Mouse (Mus musculus): ENCODE measurements around the gene Krt80. TPM values are rescaled to one million over a fixed set of nuclear protein-coding genes. Genes with fewer than 3 reads are reported as not detected.

Krt80 gene
- polyA plus RNA-seq, 1 experiment from 2014 or later: not detected

- no peak overlapping the region for H3K4me2 ChIP-seq (ENCODE audit: low read length)
- no peaks in the 10 kb centered on the region for H3K4me1 ChIP-seq (ENCODE audit: control insufficient read depth, insufficient read depth, low read length)
- DNase-seq (no peak), ATAC-seq (ENCODE audit: low FRiP score, low TSS enrichment) (no peak)
- H3K9me3 ChIP-seq (ENCODE audit: control insufficient read depth, low read length): no peaks in the 10 kb centered on the region
- H3K27ac ChIP-seq (replicated peaks; ENCODE audit: low read depth, low read length): no peak overlapping the region
- no peaks in the 10 kb centered on the region for H3K36me3 ChIP-seq (ENCODE audit: control insufficient read depth, insufficient read depth, low read length)
- no peak overlapping the region for H3K9ac ChIP-seq (replicated peaks; ENCODE audit: low read length)
- 70% methylated on average over 7 of the region's 7 CpGs for WGBS
- H3K4me3 ChIP-seq (replicated peaks; ENCODE audit: low read depth, low read length): no peak overlapping the region
- H3K27me3 ChIP-seq (ENCODE audit: control insufficient read depth, insufficient read depth, low read length): no peaks in the 10 kb centered on the region
Observed at GRCm38 (mm10) chr15:101364891-101365671, 4.9 kb downstream of the Krt80 start.

- WGBS: 79% methylated on average over 6 of the region's 6 CpGs
- no peak for ATAC-seq (ENCODE audit: low FRiP score, low TSS enrichment)
- Histone ChIP-seq H3K9me3 (ENCODE audit: control insufficient read depth, low read length) (no peaks in the 10 kb centered on the region), H3K9ac (replicated peaks; ENCODE audit: low read length) (no peak overlapping the region), H3K4me3 (replicated peaks; ENCODE audit: low read depth, low read length) (no peak overlapping the region), H3K27me3 (ENCODE audit: control insufficient read depth, insufficient read depth, low read length) (no peaks in the 10 kb centered on the region), H3K4me1 (ENCODE audit: control insufficient read depth, insufficient read depth, low read length) (no peaks in the 10 kb centered on the region), H3K36me3 (ENCODE audit: control insufficient read depth, insufficient read depth, low read length) (no peaks in the 10 kb centered on the region), H3K27ac (replicated peaks; ENCODE audit: low read depth, low read length) (no peak overlapping the region), H3K4me2 (ENCODE audit: low read length) (no peak overlapping the region)
- no peak for DNase-seq
Observed at GRCm38 (mm10) chr15:101364425-101364824, 5.5 kb downstream of the Krt80 start.

- H3K9me3 ChIP-seq (ENCODE audit: control insufficient read depth, low read length): no peaks in the 10 kb centered on the region
- no peak overlapping the region for H3K9ac ChIP-seq (replicated peaks; ENCODE audit: low read length)
- no peak overlapping the region for H3K4me3 ChIP-seq (replicated peaks; ENCODE audit: low read depth, low read length)
- ATAC-seq (ENCODE audit: low FRiP score, low TSS enrichment) (no peak), DNase-seq (no peak)
- H3K27ac ChIP-seq (replicated peaks; ENCODE audit: low read depth, low read length): no peak overlapping the region
- no peaks in the 10 kb centered on the region for H3K27me3 ChIP-seq (ENCODE audit: control insufficient read depth, insufficient read depth, low read length)
- 93% methylated on average over 6 of the region's 6 CpGs for WGBS
- no peaks in the 10 kb centered on the region for H3K36me3 ChIP-seq (ENCODE audit: control insufficient read depth, insufficient read depth, low read length)
- no peak overlapping the region for H3K4me2 ChIP-seq (ENCODE audit: low read length)
- H3K4me1 ChIP-seq (ENCODE audit: control insufficient read depth, insufficient read depth, low read length): no peaks in the 10 kb centered on the region
Observed at GRCm38 (mm10) chr15:101363933-101364332, 6.0 kb downstream of the Krt80 start.

GRCm38 (mm10) chr15:101362393-101363010, 7.5 kb downstream of the Krt80 start:
- ATAC-seq (ENCODE audit: low FRiP score, low TSS enrichment) (no peak), DNase-seq (no peak)
- Histone ChIP-seq H3K36me3 (ENCODE audit: control insufficient read depth, insufficient read depth, low read length) (no peaks in the 10 kb centered on the region), H3K27ac (replicated peaks; ENCODE audit: low read depth, low read length) (no peak overlapping the region), H3K9ac (replicated peaks; ENCODE audit: low read length) (no peak overlapping the region), H3K9me3 (ENCODE audit: control insufficient read depth, low read length) (no peaks in the 10 kb centered on the region), H3K27me3 (ENCODE audit: control insufficient read depth, insufficient read depth, low read length) (no peaks in the 10 kb centered on the region), H3K4me2 (ENCODE audit: low read length) (no peak overlapping the region), H3K4me1 (ENCODE audit: control insufficient read depth, insufficient read depth, low read length) (no peaks in the 10 kb centered on the region), H3K4me3 (replicated peaks; ENCODE audit: low read depth, low read length) (no peak overlapping the region)
- 70% methylated on average over 4 of the region's 4 CpGs for WGBS

- no peak overlapping the region for H3K27ac ChIP-seq (replicated peaks; ENCODE audit: low read depth, low read length)
- no peak overlapping the region for H3K9ac ChIP-seq (replicated peaks; ENCODE audit: low read length)
- ATAC-seq (ENCODE audit: low FRiP score, low TSS enrichment) (no peak), DNase-seq (no peak)
- no peaks in the 10 kb centered on the region for H3K36me3 ChIP-seq (ENCODE audit: control insufficient read depth, insufficient read depth, low read length)
- H3K27me3 ChIP-seq (ENCODE audit: control insufficient read depth, insufficient read depth, low read length): no peaks in the 10 kb centered on the region
- no peak overlapping the region for H3K4me3 ChIP-seq (replicated peaks; ENCODE audit: low read depth, low read length)
- WGBS: 84% methylated on average over 4 of the region's 4 CpGs
- no peak overlapping the region for H3K4me2 ChIP-seq (ENCODE audit: low read length)
- no peaks in the 10 kb centered on the region for H3K4me1 ChIP-seq (ENCODE audit: control insufficient read depth, insufficient read depth, low read length)
- H3K9me3 ChIP-seq (ENCODE audit: control insufficient read depth, low read length): no peaks in the 10 kb centered on the region
Observed at GRCm38 (mm10) chr15:101355382-101355786, 14.6 kb downstream of the Krt80 start.

- no peak for DNase-seq
- H3K4me2 ChIP-seq (ENCODE audit: low read length): no peak overlapping the region
- no peak overlapping the region for H3K4me3 ChIP-seq (replicated peaks; ENCODE audit: low read depth, low read length)
Observed at GRCm38 (mm10) chr15:101352706-101353465, 17.1 kb downstream of the Krt80 start.

DNA sequence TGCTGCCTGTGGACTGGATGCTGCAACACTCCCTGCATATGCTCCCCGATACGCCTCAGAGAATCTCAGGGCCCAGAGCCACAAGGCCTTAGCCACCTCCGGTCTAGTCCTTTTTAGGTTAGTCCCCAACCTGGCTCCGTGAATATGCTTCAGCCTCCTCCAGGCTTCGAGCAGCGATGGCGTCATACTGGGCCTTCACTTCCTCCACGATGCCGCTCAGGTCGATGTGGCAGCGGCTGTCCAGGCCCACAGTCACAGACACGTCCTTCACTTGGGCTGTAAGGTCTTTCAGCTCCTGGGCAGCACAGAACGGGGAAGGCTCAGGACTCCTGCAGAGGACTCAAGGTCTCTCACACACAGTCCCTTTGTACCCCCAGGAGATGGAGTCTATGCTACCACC, 17.9 kb downstream of the Krt80 start:
- Histone ChIP-seq H3K27me3 (ENCODE audit: control insufficient read depth, insufficient read depth, low read length) (no peaks in the 10 kb centered on the region), H3K36me3 (ENCODE audit: control insufficient read depth, insufficient read depth, low read length) (no peaks in the 10 kb centered on the region), H3K4me2 (ENCODE audit: low read length) (no peak overlapping the region), H3K27ac (replicated peaks; ENCODE audit: low read depth, low read length) (no peak overlapping the region), H3K9ac (replicated peaks; ENCODE audit: low read length) (no peak overlapping the region), H3K4me1 (ENCODE audit: control insufficient read depth, insufficient read depth, low read length) (no peaks in the 10 kb centered on the region), H3K4me3 (replicated peaks; ENCODE audit: low read depth, low read length) (no peak overlapping the region), H3K9me3 (ENCODE audit: control insufficient read depth, low read length) (no peaks in the 10 kb centered on the region)
- no peak for ATAC-seq (ENCODE audit: low FRiP score, low TSS enrichment)
- 70% methylated on average over 13 of the region's 13 CpGs for WGBS
- DNase-seq: no peak

More at GRCm38 (mm10) chr15:101352706-101353465, 17.1 kb downstream of the Krt80 start:
- Histone ChIP-seq H3K36me3 (ENCODE audit: control insufficient read depth, insufficient read depth, low read length) (no peaks in the 10 kb centered on the region), H3K27ac (replicated peaks; ENCODE audit: low read depth, low read length) (no peak overlapping the region), H3K9me3 (ENCODE audit: control insufficient read depth, low read length) (no peaks in the 10 kb centered on the region), H3K9ac (replicated peaks; ENCODE audit: low read length) (no peak overlapping the region), H3K27me3 (ENCODE audit: control insufficient read depth, insufficient read depth, low read length) (no peaks in the 10 kb centered on the region), H3K4me1 (ENCODE audit: control insufficient read depth, insufficient read depth, low read length) (no peaks in the 10 kb centered on the region)
- 56% methylated on average over 10 of the region's 10 CpGs for WGBS
- ATAC-seq (ENCODE audit: low FRiP score, low TSS enrichment): no peak

DNA sequence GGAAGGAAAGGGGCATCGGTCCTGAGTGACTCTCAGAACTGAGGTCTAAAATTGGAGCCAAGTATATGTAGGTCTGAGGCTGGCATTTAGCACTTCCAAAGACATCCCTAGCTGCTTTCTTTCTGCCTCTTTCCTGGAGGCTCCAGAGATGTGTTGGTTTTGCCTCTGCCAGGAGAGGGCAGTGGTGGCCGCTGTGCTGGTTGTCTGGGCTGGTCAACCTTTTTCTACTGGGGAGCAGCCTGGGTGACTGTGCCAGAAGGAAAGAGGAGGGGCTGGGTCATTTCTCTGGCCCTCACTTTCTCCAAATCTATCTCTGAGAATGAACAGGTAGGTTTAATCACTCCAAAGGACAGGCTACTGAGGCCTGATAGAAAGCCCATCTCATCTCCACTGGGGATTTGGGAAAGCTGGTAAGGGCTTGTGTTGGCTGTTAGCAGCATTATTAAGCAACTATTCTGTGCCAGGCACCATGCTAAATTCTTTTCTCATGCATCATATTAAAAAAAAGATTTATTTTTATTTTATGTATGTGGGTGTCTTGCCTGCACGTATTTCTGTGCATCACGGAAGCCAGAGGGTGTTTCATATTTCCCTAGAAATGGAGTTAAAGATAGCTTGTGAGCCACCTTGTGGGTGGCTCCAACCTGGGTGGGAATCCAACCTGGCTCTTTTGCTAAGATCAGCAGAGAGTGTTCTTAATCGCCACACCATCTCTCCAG, 28.0 kb downstream of the Krt80 start:
- H3K9ac ChIP-seq (replicated peaks; ENCODE audit: low read length): no peak overlapping the region
- no peaks in the 10 kb centered on the region for H3K9me3 ChIP-seq (ENCODE audit: control insufficient read depth, low read length)
- ATAC-seq (ENCODE audit: low FRiP score, low TSS enrichment): no peak
- H3K4me1 ChIP-seq (ENCODE audit: control insufficient read depth, insufficient read depth, low read length): no peaks in the 10 kb centered on the region
- WGBS: 70% methylated on average over 5 of the region's 5 CpGs
- no peaks in the 10 kb centered on the region for H3K27me3 ChIP-seq (ENCODE audit: control insufficient read depth, insufficient read depth, low read length)
- no peak overlapping the region for H3K4me2 ChIP-seq (ENCODE audit: low read length)
- no peaks in the 10 kb centered on the region for H3K36me3 ChIP-seq (ENCODE audit: control insufficient read depth, insufficient read depth, low read length)
- no peak overlapping the region for H3K4me3 ChIP-seq (replicated peaks; ENCODE audit: low read depth, low read length)
- no peak overlapping the region for H3K27ac ChIP-seq (replicated peaks; ENCODE audit: low read depth, low read length)
- DNase-seq: no peak
